Mouse (Mus musculus): ENCODE results near the gene Acads. TPM values are rescaled to one million over a fixed set of nuclear protein-coding genes. Genes with fewer than 3 reads are reported as not detected.

The Acads gene
- polyA plus RNA-seq, 2 experiments: 27.6 to 50.5 TPM

- Histone ChIP-seq H3K9me3 (ENCODE audit: control insufficient read depth, low read length) (no peaks in the 10 kb centered on the region), H3K4me3 (replicated peaks; ENCODE audit: low read length) (no peak overlapping the region), H3K27me3 (ENCODE audit: control insufficient read depth, insufficient read depth, low read length) (no peaks in the 10 kb centered on the region), H3K9ac (ENCODE audit: low read depth, low read length, severe bottlenecking) (no peak overlapping the region), H3K4me2 (replicated peaks; ENCODE audit: low read depth, low read length, severe bottlenecking) (no peak overlapping the region), H3K4me1 (ENCODE audit: control insufficient read depth, insufficient read depth, low read length) (no peaks in the 10 kb centered on the region), H3K36me3 (ENCODE audit: control insufficient read depth, insufficient read depth, low read length) (peaks cover 50% of the 10 kb centered on the region), H3K27ac (replicated peaks; ENCODE audit: low read depth, low read length) (no peak overlapping the region)
- WGBS: 69% methylated on average over 6 of the region's 6 CpGs
- DNase-seq (ENCODE audit: low spot score) (no peak), ATAC-seq (ENCODE audit: low FRiP score, low read depth) (no peak)
- TF ChIP-seq POLR2A (IDR thresholded peaks at IDR 0.05; ENCODE audit: borderline replicate concordance, extremely low read depth, insufficient read depth, insufficient read length): no peak
Measured at GRCm38 (mm10) chr5:115144471-115144870, 25.3 kb upstream of the Acads start.

GRCm38 (mm10) chr5:115143552-115143951, 24.4 kb upstream of the Acads start:
- Histone ChIP-seq H3K4me2 (replicated peaks; ENCODE audit: low read depth, low read length, severe bottlenecking) (no peak overlapping the region), H3K9ac (ENCODE audit: low read depth, low read length, severe bottlenecking) (no peak overlapping the region), H3K4me1 (ENCODE audit: control insufficient read depth, insufficient read depth, low read length) (no peaks in the 10 kb centered on the region), H3K27me3 (ENCODE audit: control insufficient read depth, insufficient read depth, low read length) (no peaks in the 10 kb centered on the region), H3K27ac (replicated peaks; ENCODE audit: low read depth, low read length) (no peak overlapping the region), H3K4me3 (replicated peaks; ENCODE audit: low read length) (no peak overlapping the region), H3K9me3 (ENCODE audit: control insufficient read depth, low read length) (no peaks in the 10 kb centered on the region), H3K36me3 (ENCODE audit: control insufficient read depth, insufficient read depth, low read length) (peaks cover 42% of the 10 kb centered on the region)
- DNase-seq (ENCODE audit: low spot score): no peak
- no peak for ATAC-seq (ENCODE audit: low FRiP score, low read depth)
- 83% methylated on average over 10 of the region's 10 CpGs for WGBS
- no peak for TF ChIP-seq POLR2A (IDR thresholded peaks at IDR 0.05; ENCODE audit: borderline replicate concordance, extremely low read depth, insufficient read depth, insufficient read length)

GRCm38 (mm10) chr5:115142166-115142697, 23.1 kb upstream of the Acads start:
- H3K27me3 ChIP-seq (ENCODE audit: control insufficient read depth, insufficient read depth, low read length): no peaks in the 10 kb centered on the region
- DNase-seq (ENCODE audit: low spot score) (no peak), ATAC-seq (ENCODE audit: low FRiP score, low read depth) (no peak)
- peaks cover 29% of the 10 kb centered on the region for H3K36me3 ChIP-seq (ENCODE audit: control insufficient read depth, insufficient read depth, low read length)
- no peak for TF ChIP-seq POLR2A (IDR thresholded peaks at IDR 0.05; ENCODE audit: borderline replicate concordance, extremely low read depth, insufficient read depth, insufficient read length)
- WGBS: 89% methylated on average over 9 of the region's 9 CpGs
- H3K4me1 ChIP-seq (ENCODE audit: control insufficient read depth, insufficient read depth, low read length): no peaks in the 10 kb centered on the region
- no peaks in the 10 kb centered on the region for H3K9me3 ChIP-seq (ENCODE audit: control insufficient read depth, low read length)
- no peak overlapping the region for H3K4me2 ChIP-seq (replicated peaks; ENCODE audit: low read depth, low read length, severe bottlenecking)
- no peak overlapping the region for H3K27ac ChIP-seq (replicated peaks; ENCODE audit: low read depth, low read length)
- no peak overlapping the region for H3K9ac ChIP-seq (ENCODE audit: low read depth, low read length, severe bottlenecking)
- H3K4me3 ChIP-seq (replicated peaks; ENCODE audit: low read length): no peak overlapping the region

DNA sequence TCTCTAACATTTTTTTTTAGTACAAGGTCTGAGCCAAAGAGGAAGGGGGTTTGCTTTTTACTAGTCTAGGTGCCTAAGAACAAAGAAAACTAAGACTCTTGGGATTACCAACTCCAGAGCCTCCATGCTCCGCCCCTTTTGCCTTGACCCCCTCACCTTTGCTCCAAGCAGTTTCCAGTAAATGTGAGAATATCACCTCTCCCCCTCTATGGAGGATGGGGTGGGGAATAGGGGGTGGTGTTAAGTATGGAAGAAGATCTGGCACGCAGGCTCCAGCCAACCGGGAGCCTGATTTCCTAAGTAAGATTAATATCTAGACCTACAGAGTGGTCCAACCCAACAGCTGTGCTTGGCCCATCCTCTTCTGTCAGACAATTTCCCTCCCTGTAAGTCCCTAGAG, 21.6 kb upstream of the Acads start:
- Histone ChIP-seq H3K36me3 (ENCODE audit: control insufficient read depth, insufficient read depth, low read length) (peaks cover 14% of the 10 kb centered on the region), H3K4me1 (ENCODE audit: control insufficient read depth, insufficient read depth, low read length) (no peaks in the 10 kb centered on the region), H3K9me3 (ENCODE audit: control insufficient read depth, low read length) (no peaks in the 10 kb centered on the region), H3K9ac (ENCODE audit: low read depth, low read length, severe bottlenecking) (no peak overlapping the region), H3K4me2 (replicated peaks; ENCODE audit: low read depth, low read length, severe bottlenecking) (no peak overlapping the region), H3K27ac (replicated peaks; ENCODE audit: low read depth, low read length) (no peak overlapping the region), H3K27me3 (ENCODE audit: control insufficient read depth, insufficient read depth, low read length) (no peaks in the 10 kb centered on the region), H3K4me3 (replicated peaks; ENCODE audit: low read length) (no peak overlapping the region)
- no peak; the same call in 1 of the 2 replicates for ATAC-seq (ENCODE audit: low FRiP score, low read depth)
- no peak for DNase-seq (ENCODE audit: low spot score)
- 65% methylated on average over 3 of the region's 3 CpGs for WGBS
- TF ChIP-seq POLR2A (IDR thresholded peaks at IDR 0.05; ENCODE audit: borderline replicate concordance, extremely low read depth, insufficient read depth, insufficient read length): no peak

DNA sequence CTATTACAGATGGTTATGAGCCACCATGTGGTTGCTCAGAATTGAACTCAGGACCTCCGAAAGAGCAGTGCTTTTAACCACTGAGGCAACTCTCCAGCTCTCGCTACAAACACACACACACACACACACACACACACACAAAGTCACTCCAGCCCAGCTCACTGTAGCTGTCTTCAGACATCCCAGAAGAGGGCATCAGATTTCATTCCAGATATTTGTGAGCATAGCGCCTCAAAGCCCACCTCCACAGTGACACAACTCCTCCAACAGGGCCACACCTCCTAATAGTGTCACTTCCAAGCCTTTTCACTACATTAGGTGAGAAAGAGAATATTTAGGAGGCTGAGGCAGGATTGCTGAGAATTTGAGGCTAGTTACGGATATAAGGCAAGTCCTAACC, 20.0 kb upstream of the Acads start:
- Histone ChIP-seq H3K4me2 (replicated peaks; ENCODE audit: low read depth, low read length, severe bottlenecking) (no peak overlapping the region), H3K36me3 (ENCODE audit: control insufficient read depth, insufficient read depth, low read length) (peaks cover under 1% of the 10 kb centered on the region; the same call in 1 of the 2 replicates), H3K9ac (ENCODE audit: low read depth, low read length, severe bottlenecking) (no peak overlapping the region), H3K27ac (replicated peaks; ENCODE audit: low read depth, low read length) (no peak overlapping the region), H3K4me1 (ENCODE audit: control insufficient read depth, insufficient read depth, low read length) (no peaks in the 10 kb centered on the region), H3K9me3 (ENCODE audit: control insufficient read depth, low read length) (no peaks in the 10 kb centered on the region), H3K4me3 (replicated peaks; ENCODE audit: low read length) (no peak overlapping the region), H3K27me3 (ENCODE audit: control insufficient read depth, insufficient read depth, low read length) (no peaks in the 10 kb centered on the region)
- TF ChIP-seq POLR2A (IDR thresholded peaks at IDR 0.05; ENCODE audit: borderline replicate concordance, extremely low read depth, insufficient read depth, insufficient read length): no peak
- WGBS: 46% methylated on average over 4 of the region's 4 CpGs
- ATAC-seq (ENCODE audit: low FRiP score, low read depth) (no peak), DNase-seq (ENCODE audit: low spot score) (no peak)
